Mouse (Mus musculus): ENCODE data around the gene Gm17334. TPM values are rescaled to one million over a fixed set of nuclear protein-coding genes. Genes with fewer than 3 reads are reported as not detected.

Gm17334 gene
- total and polyA plus RNA-seq, 3 experiments = 0.47 to 1.8 TPM; not detected in 1

- peaks cover 23% of the 10 kb centered on the region for H3K4me1 ChIP-seq (ENCODE audit: control insufficient read depth, insufficient read depth, low read length)
- peak overlapping the region; percentile 83 for H3K27ac ChIP-seq
- no peak overlapping the region for H3K4me3 ChIP-seq
- TF ChIP-seq EP300 (IDR thresholded peaks at IDR 0.05; ENCODE audit: insufficient read depth, low read depth, low read length) (peak; percentile 92), POLR2A (IDR thresholded peaks at IDR 0.05; ENCODE audit: insufficient read depth, low read depth, low read length) (peak; percentile 49; the same call in 1 of the 2 replicates), CTCF (IDR thresholded peaks at IDR 0.05) (peak; percentile 19; the same call in 1 of the 2 replicates)
- H3K36me3 ChIP-seq (ENCODE audit: control insufficient read depth, insufficient read depth, low read length) = peaks cover 2% of the 10 kb centered on the region; the same call in 1 of the 2 replicates
- 43% methylated on average over 8 of the region's 8 CpGs for WGBS
- peak; percentile 72 to 86 for DNase-seq
- H3K79me2 ChIP-seq (replicated peaks; ENCODE audit: control insufficient read depth, insufficient read depth, low read length) = no peaks in the 10 kb centered on the region
- intact Hi-C loops (cut with DNase I) = loop anchor here (1.0 kb wide), 1 partner anchor 8 kb away; no protein-coding TSS in a partner anchor
- H3K27me3 ChIP-seq (ENCODE audit: control insufficient read depth, insufficient read depth, low read length) = no peaks in the 10 kb centered on the region
- H3K9ac ChIP-seq (ENCODE audit: low read depth, low read length) = no peak overlapping the region
These were observed 15.2 kb upstream of the Gm17334 start for GRCm38 (mm10) chr11:53788196-53788595.

GRCm38 (mm10) chr11:53786058-53787031 is 13.4 kb upstream of the Gm17334 start:
- TF ChIP-seq POLR2A (IDR thresholded peaks at IDR 0.05; ENCODE audit: insufficient read depth, low read depth, low read length) = no peak
- TF ChIP-seq EP300 (IDR thresholded peaks at IDR 0.05; ENCODE audit: insufficient read depth, low read depth, low read length) = 0 out of 2 replicates have a peak, but pooled peaks have one; percentile 46
- no peak overlapping the region for H3K4me3 ChIP-seq

GRCm38 (mm10) chr11:53785311-53785936 is 12.4 kb upstream of the Gm17334 start:
- WGBS = 57% methylated on average over 3 of the region's 3 CpGs
- H3K79me2 ChIP-seq (replicated peaks; ENCODE audit: control insufficient read depth, insufficient read depth, low read length) = no peaks in the 10 kb centered on the region

More at GRCm38 (mm10) chr11:53786058-53787031, 13.4 kb upstream of the Gm17334 start:
- no peaks in the 10 kb centered on the region for H3K27me3 ChIP-seq (ENCODE audit: control insufficient read depth, insufficient read depth, low read length)
- peak; percentile 50 to 62 for DNase-seq
- H3K9ac ChIP-seq (ENCODE audit: low read depth, low read length) = peak overlapping the region; percentile 47; the same call in 1 of the 2 replicates
- peak overlapping the region; percentile 70 for H3K27ac ChIP-seq
- no peaks in the 10 kb centered on the region for H3K79me2 ChIP-seq (replicated peaks; ENCODE audit: control insufficient read depth, insufficient read depth, low read length)
- H3K4me1 ChIP-seq (ENCODE audit: control insufficient read depth, insufficient read depth, low read length) = peaks cover 27% of the 10 kb centered on the region
- intact Hi-C loops (cut with DNase I) = no loop called here
- 56% methylated on average over 13 of the region's 13 CpGs for WGBS
- peaks cover 2% of the 10 kb centered on the region; the same call in 1 of the 2 replicates for H3K36me3 ChIP-seq (ENCODE audit: control insufficient read depth, insufficient read depth, low read length)

GRCm38 (mm10) chr11:53783288-53783687 is 10.3 kb upstream of the Gm17334 start:
- H3K27ac ChIP-seq = peak overlapping the region; percentile 46
- no peak overlapping the region for H3K4me3 ChIP-seq
- 54% methylated on average over 9 of the region's 9 CpGs for whole genome bisulfite sequencing
- no peak for DNase-seq
- no peak for TF ChIP-seq CTCF (IDR thresholded peaks at IDR 0.05)
- TF ChIP-seq POLR2A (IDR thresholded peaks at IDR 0.05; ENCODE audit: insufficient read depth, low read depth, low read length) = no peak
- no peak for TF ChIP-seq EP300 (IDR thresholded peaks at IDR 0.05; ENCODE audit: insufficient read depth, low read depth, low read length)
- intact Hi-C loops (cut with DNase I) = no loop called here
- no peaks in the 10 kb centered on the region for H3K27me3 ChIP-seq (ENCODE audit: control insufficient read depth, insufficient read depth, low read length)
- no peak overlapping the region for H3K9ac ChIP-seq (ENCODE audit: low read depth, low read length)
- H3K79me2 ChIP-seq (replicated peaks; ENCODE audit: control insufficient read depth, insufficient read depth, low read length) = no peaks in the 10 kb centered on the region
- peaks cover 25% of the 10 kb centered on the region for H3K4me1 ChIP-seq (ENCODE audit: control insufficient read depth, insufficient read depth, low read length)
- H3K36me3 ChIP-seq (ENCODE audit: control insufficient read depth, insufficient read depth, low read length) = peaks cover 9% of the 10 kb centered on the region

More at GRCm38 (mm10) chr11:53785311-53785936, 12.4 kb upstream of the Gm17334 start:
- Histone ChIP-seq H3K27ac (peak overlapping the region; percentile 70), H3K4me1 (ENCODE audit: control insufficient read depth, insufficient read depth, low read length) (peaks cover 29% of the 10 kb centered on the region), H3K9ac (ENCODE audit: low read depth, low read length) (no peak overlapping the region), H3K27me3 (ENCODE audit: control insufficient read depth, insufficient read depth, low read length) (no peaks in the 10 kb centered on the region), H3K36me3 (ENCODE audit: control insufficient read depth, insufficient read depth, low read length) (peaks cover 2% of the 10 kb centered on the region; the same call in 1 of the 2 replicates), H3K4me3 (no peak overlapping the region)
- intact Hi-C loops (cut with DNase I) = no loop called here
- DNase-seq = no peak
- TF ChIP-seq CTCF (IDR thresholded peaks at IDR 0.05) (no peak), EP300 (IDR thresholded peaks at IDR 0.05; ENCODE audit: insufficient read depth, low read depth, low read length) (0 out of 2 replicates have a peak, but pooled peaks have one; percentile 44), POLR2A (IDR thresholded peaks at IDR 0.05; ENCODE audit: insufficient read depth, low read depth, low read length) (no peak)

GRCm38 (mm10) chr11:53781964-53782363 is 9.0 kb upstream of the Gm17334 start:
- H3K4me1 ChIP-seq (ENCODE audit: control insufficient read depth, insufficient read depth, low read length) = peaks cover 18% of the 10 kb centered on the region
- no peak for TF ChIP-seq POLR2A (IDR thresholded peaks at IDR 0.05; ENCODE audit: insufficient read depth, low read depth, low read length)
- TF ChIP-seq CTCF (IDR thresholded peaks at IDR 0.05) = no peak
- TF ChIP-seq EP300 (IDR thresholded peaks at IDR 0.05; ENCODE audit: insufficient read depth, low read depth, low read length) = no peak
- H3K9ac ChIP-seq (ENCODE audit: low read depth, low read length) = no peak overlapping the region
- peak in 1 of 2 experiments; percentile 46 for DNase-seq
- intact Hi-C loops (cut with DNase I) = no loop called here
- no peak overlapping the region for H3K4me3 ChIP-seq
- H3K27ac ChIP-seq = no peak overlapping the region; the same call in 1 of the 2 replicates
- no peaks in the 10 kb centered on the region for H3K79me2 ChIP-seq (replicated peaks; ENCODE audit: control insufficient read depth, insufficient read depth, low read length)
- peaks cover 7% of the 10 kb centered on the region for H3K36me3 ChIP-seq (ENCODE audit: control insufficient read depth, insufficient read depth, low read length)
- WGBS = 61% methylated on average over 7 of the region's 7 CpGs
- no peaks in the 10 kb centered on the region for H3K27me3 ChIP-seq (ENCODE audit: control insufficient read depth, insufficient read depth, low read length)

All from heart, adult 2 months (tissue).